Mouse (Mus musculus): ENCODE results near the gene Sdccag8.

- TF ChIP-seq CTCF (IDR thresholded peaks at IDR 0.05; ENCODE audit: low read depth) (no peak), EP300 (IDR thresholded peaks at IDR 0.05; ENCODE audit: low read depth) (no peak)
These were observed 143.9 kb downstream of the Sdccag8 start for GRCm38 (mm10) chr1:176958311-176958710.

All from heart, postnatal 0 days (tissue).